Mouse (Mus musculus): Measurements from ENCODE around the gene Cdh9. TPM values are rescaled to one million over a fixed set of nuclear protein-coding genes. Genes with fewer than 3 reads are reported as not detected.

The Cdh9 gene
- polyA plus RNA-seq (2015; fragmentation: Nextera tagmentation; extraction: Ambion mirVana) = 0.08 TPM in 1 of 2 replicates, not detected in the other

DNA sequence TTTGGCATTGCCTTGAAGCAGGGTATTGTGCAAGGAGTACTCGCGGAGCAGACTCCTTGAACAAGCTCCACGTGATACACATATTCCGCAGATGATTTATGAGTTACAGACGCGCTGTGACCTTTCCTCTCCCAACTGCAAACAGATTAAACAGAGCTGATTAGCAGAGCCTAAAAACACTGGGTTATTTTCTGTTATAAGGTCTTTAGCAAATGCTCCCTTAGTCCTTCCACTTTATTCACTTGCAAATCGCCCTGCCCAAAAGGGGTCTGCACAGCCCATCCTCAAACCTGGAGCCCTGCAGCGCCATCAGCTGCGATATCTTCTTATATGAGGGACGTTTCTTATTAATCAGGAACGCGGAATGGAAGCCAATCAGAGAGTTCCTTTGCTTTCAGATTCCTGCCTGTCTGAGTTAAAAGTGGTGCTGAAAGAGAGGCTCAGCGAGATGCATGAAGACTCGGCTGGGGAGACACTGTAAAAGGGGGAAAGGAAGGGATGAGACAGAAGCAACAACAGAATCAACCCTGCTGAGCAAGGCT is at the start of gene Cdh9:
Gene Cdh9, plus strand, starts transcription at position 287 of the 542 bp plus-strand sequence.

Data from urinary bladder, postnatal 0 days (tissue).